Mouse (Mus musculus) forebrain, embryonic 12.5 days (tissue): ENCODE data around the gene Slc38a4. TPM values are rescaled to one million over a fixed set of nuclear protein-coding genes. Genes with fewer than 3 reads are reported as not detected.

ENCODE experiments used
- ATAC-seq: fragments of 200-750 bp; cut with Nextera tagmentation; 2 replicates; pipeline ENCODE4 v1.8.0; 2017; ENCODE audit warnings: moderate TSS enrichment; ENCODE audit not compliant: low FRiP score
- H3K27ac ChIP-seq: fragments of 300-500 bp; sonication (generic); 2 replicates; pipeline ENCODE4 v1.5.1; 2016; ENCODE audit warnings: mild to moderate bottlenecking
- H3K27me3 ChIP-seq: fragments of 300-500 bp; sonication (generic); 2 replicates; pipeline ENCODE4 v1.6.1; 2016; ENCODE audit warnings: mild to moderate bottlenecking
- H3K36me3 ChIP-seq: fragments of 300-500 bp; sonication (generic); replicated peaks from 2 replicates; pipeline ENCODE4 v1.6.1; 2016; ENCODE audit warnings: mild to moderate bottlenecking
- H3K4me1 ChIP-seq: fragments of 300-500 bp; sonication (generic); 2 replicates; pipeline ENCODE4 v1.6.1; 2016
- H3K4me2 ChIP-seq: fragments of 300-500 bp; sonication (generic); 2 replicates; pipeline ENCODE4 v1.6.1; 2016; ENCODE audit warnings: mild to moderate bottlenecking, moderate library complexity
- H3K4me3 ChIP-seq: fragments of 300-500 bp; sonication (generic); replicated peaks from 2 replicates; pipeline ENCODE4 v1.5.1; 2016; ENCODE audit warnings: mild to moderate bottlenecking
- H3K9ac ChIP-seq: fragments of 300-500 bp; sonication (generic); 2 replicates; pipeline ENCODE4 v1.6.1; 2016; ENCODE audit warnings: mild to moderate bottlenecking
- H3K9me3 ChIP-seq: fragments of 300-500 bp; sonication (generic); 2 replicates; pipeline ENCODE4 v1.6.1; 2016
- WGBS: fragments of 180-500 bp; shearing (Covaris S2); methylation state at CpG from one replicate; pipeline ENCODE4 v1.1.7; 2016; 5-methylcytosine and 5-hydroxymethylcytosine counted together
- polyA plus RNA-seq: library from polyadenylated mRNA; unstranded; fragments of >200 nt; fragmentation: Nextera tagmentation; extraction: Ambion mirVana; gene quantifications from 2 replicates; pipeline ENCODE4 v1.2.1, GENCODE M21; 2016

Gene Slc38a4
- polyA plus RNA-seq, 1 experiment from 2014 or later = 14.1 TPM

- no peak overlapping the region for H3K4me2 ChIP-seq
- WGBS = 86% methylated on average over 7 of the region's 7 CpGs
- no peaks in the 10 kb centered on the region for H3K27me3 ChIP-seq
- no peak overlapping the region for H3K4me3 ChIP-seq
- H3K9ac ChIP-seq = no peak overlapping the region
- no peaks in the 10 kb centered on the region for H3K9me3 ChIP-seq
- ATAC-seq = no peak
- no peaks in the 10 kb centered on the region for H3K36me3 ChIP-seq
- no peaks in the 10 kb centered on the region; the same call in 1 of the 2 replicates for H3K4me1 ChIP-seq
- H3K27ac ChIP-seq = no peak overlapping the region
These were observed 51.3 kb downstream of the Slc38a4 start for GRCm38 (mm10) chr15:97004525-97004867.

GRCm38 (mm10) chr15:97003851-97004524 is 51.8 kb downstream of the Slc38a4 start:
- 69% methylated on average over 10 of the region's 10 CpGs for WGBS
- Histone ChIP-seq H3K36me3 (no peaks in the 10 kb centered on the region), H3K4me2 (no peak overlapping the region), H3K27ac (no peak overlapping the region), H3K9ac (no peak overlapping the region), H3K4me1 (no peaks in the 10 kb centered on the region; the same call in 1 of the 2 replicates), H3K27me3 (no peaks in the 10 kb centered on the region), H3K4me3 (no peak overlapping the region), H3K9me3 (no peaks in the 10 kb centered on the region)
- ATAC-seq = no peak

DNA sequence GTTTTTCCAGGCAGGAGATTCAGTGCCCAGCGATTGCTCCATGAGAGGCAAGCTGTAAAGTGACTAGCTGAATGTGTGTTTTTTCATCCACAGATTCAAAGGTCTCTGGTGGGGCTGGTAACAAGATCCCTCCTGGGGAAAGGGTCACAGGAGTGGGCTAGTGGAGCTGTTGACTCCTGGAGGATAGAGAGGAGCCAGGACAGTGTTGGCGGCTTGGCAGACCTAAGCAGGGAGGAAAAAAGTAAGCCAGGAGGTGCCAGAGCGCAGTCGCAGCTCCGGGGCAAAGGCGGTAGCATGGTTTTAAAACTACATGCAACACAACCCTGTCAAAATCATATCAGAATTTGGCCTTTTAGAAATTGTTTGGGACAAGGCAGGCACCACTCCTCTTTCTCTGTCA is 52.6 kb downstream of the Slc38a4 start:
- WGBS = 62% methylated on average over 6 of the region's 6 CpGs

DNA sequence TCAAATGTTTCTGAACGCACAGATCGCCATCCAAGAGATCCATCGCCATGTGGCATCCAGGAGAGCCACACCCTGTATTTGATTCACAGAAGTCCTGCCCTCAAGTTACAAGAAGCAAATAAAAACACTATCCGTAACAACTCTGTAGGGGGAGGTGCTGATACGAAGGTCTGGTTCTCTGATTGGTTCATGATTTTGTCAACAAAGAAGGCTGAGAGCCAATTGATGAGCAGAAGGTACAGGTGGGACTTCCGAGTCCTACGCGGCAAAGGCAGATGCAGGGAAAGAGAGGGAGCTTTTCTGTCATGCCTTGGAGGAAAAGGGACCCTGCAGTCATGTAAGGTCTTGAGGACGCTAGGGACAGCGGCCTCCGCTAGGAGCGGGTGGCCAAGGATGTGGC is 53.0 kb downstream of the Slc38a4 start:
- H3K4me2 ChIP-seq = peak overlapping the region; percentile 36
- H3K9me3 ChIP-seq = no peaks in the 10 kb centered on the region
- no peaks in the 10 kb centered on the region for H3K27me3 ChIP-seq
- H3K4me1 ChIP-seq = no peaks in the 10 kb centered on the region; the same call in 1 of the 2 replicates
- H3K27ac ChIP-seq = no peak overlapping the region
- no peak for ATAC-seq
- 66% methylated on average over 12 of the region's 12 CpGs for WGBS
- H3K4me3 ChIP-seq = peak overlapping the region; percentile 21
- H3K9ac ChIP-seq = no peak overlapping the region
- H3K36me3 ChIP-seq = no peaks in the 10 kb centered on the region

More for the DNA sequence above, 52.6 kb downstream of the Slc38a4 start:
- no peaks in the 10 kb centered on the region for H3K9me3 ChIP-seq
- no peak overlapping the region for H3K9ac ChIP-seq
- no peaks in the 10 kb centered on the region for H3K36me3 ChIP-seq
- H3K4me3 ChIP-seq = peak overlapping the region; percentile 21
- H3K4me2 ChIP-seq = peak overlapping the region; percentile 36
- no peak overlapping the region for H3K27ac ChIP-seq
- H3K4me1 ChIP-seq = no peaks in the 10 kb centered on the region; the same call in 1 of the 2 replicates
- ATAC-seq = no peak
- no peaks in the 10 kb centered on the region for H3K27me3 ChIP-seq

- H3K27me3 ChIP-seq = no peaks in the 10 kb centered on the region
- H3K9me3 ChIP-seq = no peaks in the 10 kb centered on the region
- WGBS = 89% methylated on average over 7 of the region's 7 CpGs
- ATAC-seq = no peak
- no peak overlapping the region for H3K4me2 ChIP-seq
- no peak overlapping the region for H3K4me3 ChIP-seq
- H3K36me3 ChIP-seq = no peaks in the 10 kb centered on the region
- H3K4me1 ChIP-seq = no peaks in the 10 kb centered on the region; the same call in 1 of the 2 replicates
- H3K9ac ChIP-seq = no peak overlapping the region
- H3K27ac ChIP-seq = no peak overlapping the region
These were observed 53.9 kb downstream of the Slc38a4 start for GRCm38 (mm10) chr15:97001886-97002285.

DNA sequence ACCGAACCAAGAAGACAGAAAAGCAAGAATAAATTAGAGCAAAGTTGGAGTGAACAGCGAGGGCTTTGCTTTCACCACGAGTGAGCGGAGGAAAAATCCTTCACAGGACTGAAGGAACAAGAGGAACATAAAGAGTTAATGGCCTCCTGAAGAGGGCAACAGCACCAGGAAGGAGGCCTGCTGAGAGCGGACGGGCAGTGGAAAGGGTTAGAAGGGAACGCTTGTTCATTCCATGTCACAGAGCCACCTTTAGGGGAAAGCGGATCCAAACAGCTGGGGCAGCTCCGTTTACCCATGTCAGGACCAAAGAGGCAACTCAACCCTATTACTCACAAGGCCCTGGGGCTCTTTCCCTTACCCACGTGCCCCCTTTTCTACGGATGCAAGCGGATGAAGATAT is 54.3 kb downstream of the Slc38a4 start:
- Histone ChIP-seq H3K4me1 (no peaks in the 10 kb centered on the region; the same call in 1 of the 2 replicates), H3K27me3 (no peaks in the 10 kb centered on the region), H3K9ac (no peak overlapping the region), H3K4me2 (no peak overlapping the region), H3K4me3 (no peak overlapping the region), H3K9me3 (no peaks in the 10 kb centered on the region), H3K36me3 (no peaks in the 10 kb centered on the region), H3K27ac (no peak overlapping the region)
- 71% methylated on average over 12 of the region's 12 CpGs for WGBS
- ATAC-seq = no peak

DNA sequence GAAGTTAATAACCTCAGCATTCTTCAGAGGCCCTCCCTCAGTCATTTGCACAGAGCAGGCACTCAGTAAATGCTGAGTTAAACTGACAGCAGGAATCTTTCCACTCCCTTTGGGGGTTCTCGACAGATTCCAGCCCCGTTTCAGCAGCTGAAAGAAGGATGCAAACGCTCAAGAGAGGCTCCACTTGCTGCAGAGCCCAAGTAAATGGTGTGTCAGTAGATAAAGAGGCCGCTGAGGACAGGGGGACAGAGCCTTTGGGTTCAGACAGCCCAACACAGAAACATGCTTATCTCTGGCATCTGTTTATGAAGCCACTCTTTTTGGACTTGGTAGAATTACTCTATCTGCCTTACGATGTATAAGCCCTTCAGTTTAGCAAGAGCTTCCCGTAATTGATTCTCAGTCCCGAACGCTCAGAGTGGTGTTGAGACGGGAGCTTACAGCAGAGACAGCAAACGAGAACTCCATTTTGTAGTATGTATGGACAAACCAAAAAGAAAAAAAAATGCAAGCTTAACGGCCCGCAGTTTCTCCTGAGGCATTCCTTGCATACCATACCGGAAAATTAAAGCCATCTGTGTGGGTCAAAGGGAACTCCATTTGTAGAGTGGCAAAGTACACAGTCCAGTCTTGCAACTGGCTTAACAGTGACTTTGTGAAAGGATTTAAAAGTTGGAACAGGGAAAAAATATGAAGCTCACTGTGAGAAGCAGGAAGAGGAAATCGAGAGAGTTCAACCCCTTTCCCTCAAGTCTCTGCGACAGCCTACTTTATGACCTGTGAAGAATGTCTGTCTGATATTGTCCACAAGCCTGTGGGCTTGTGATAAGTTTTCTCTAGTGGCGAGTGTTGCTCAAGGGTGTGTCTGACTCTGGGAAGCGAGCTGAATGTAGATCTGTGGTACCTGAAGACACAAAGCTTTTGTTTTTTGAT is 55.2 kb downstream of the Slc38a4 start:
- 70% methylated on average over 17 of the region's 17 CpGs for WGBS
- no peaks in the 10 kb centered on the region for H3K9me3 ChIP-seq
- no peaks in the 10 kb centered on the region for H3K36me3 ChIP-seq
- no peak overlapping the region for H3K4me3 ChIP-seq
- no peak overlapping the region for H3K4me2 ChIP-seq
- no peaks in the 10 kb centered on the region; the same call in 1 of the 2 replicates for H3K4me1 ChIP-seq
- H3K27ac ChIP-seq = peak overlapping the region; percentile 19; the same call in 1 of the 2 replicates
- no peaks in the 10 kb centered on the region for H3K27me3 ChIP-seq
- no peak overlapping the region for H3K9ac ChIP-seq
- ATAC-seq = no peak

- ATAC-seq = no peak
- WGBS = 81% methylated on average over 12 of the region's 12 CpGs
- Histone ChIP-seq H3K36me3 (no peaks in the 10 kb centered on the region), H3K4me1 (no peaks in the 10 kb centered on the region; the same call in 1 of the 2 replicates), H3K27ac (no peak overlapping the region), H3K9ac (no peak overlapping the region), H3K9me3 (no peaks in the 10 kb centered on the region), H3K4me2 (no peak overlapping the region), H3K4me3 (no peak overlapping the region), H3K27me3 (no peaks in the 10 kb centered on the region)
These were observed 56.4 kb downstream of the Slc38a4 start for GRCm38 (mm10) chr15:96999401-96999800.

- H3K4me2 ChIP-seq = no peak overlapping the region
- WGBS = 51% methylated on average over 8 of the region's 8 CpGs
- no peaks in the 10 kb centered on the region for H3K4me1 ChIP-seq
- no peak overlapping the region for H3K9ac ChIP-seq
- no peaks in the 10 kb centered on the region for H3K9me3 ChIP-seq
- H3K36me3 ChIP-seq = no peaks in the 10 kb centered on the region
- H3K4me3 ChIP-seq = no peak overlapping the region
- H3K27me3 ChIP-seq = no peaks in the 10 kb centered on the region
- ATAC-seq = no peak
- H3K27ac ChIP-seq = no peak overlapping the region
These were observed 70.1 kb downstream of the Slc38a4 start for GRCm38 (mm10) chr15:96985618-96986017.

DNA sequence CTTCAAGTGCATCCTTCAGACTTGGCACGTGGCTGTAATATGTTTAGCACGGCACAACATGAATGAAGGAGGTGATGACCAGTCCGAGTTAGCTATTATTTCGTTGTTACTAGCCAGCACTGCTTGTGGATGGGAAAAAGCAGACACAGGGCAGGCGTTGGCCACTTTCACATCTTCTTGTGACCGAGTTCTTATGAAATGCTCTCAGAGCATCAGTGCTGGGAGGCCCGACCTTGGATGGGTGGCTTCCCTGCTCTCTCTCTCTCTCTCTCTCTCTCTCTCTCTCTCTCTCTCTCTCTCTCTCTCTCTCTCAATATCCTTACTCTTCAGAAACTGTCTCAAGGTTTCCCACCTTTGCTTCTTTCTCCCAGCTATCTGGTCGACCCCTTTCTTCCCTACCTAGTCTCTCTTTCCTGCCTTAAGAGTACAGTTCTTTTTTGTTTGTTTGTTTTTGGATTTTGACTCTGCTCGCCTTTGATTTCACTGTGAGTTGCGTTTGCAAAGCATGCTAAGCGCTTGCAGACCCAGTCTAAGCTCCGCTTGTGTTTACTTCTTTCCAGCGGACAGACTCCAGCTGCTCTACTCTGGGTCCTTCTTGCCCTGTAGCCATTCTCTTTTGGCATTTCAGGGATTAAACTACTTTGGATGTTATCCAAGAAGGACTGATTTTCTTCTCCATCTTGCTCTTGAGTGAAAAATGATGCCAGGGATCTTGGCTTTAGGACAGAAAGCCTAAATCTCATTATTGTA is 72.0 kb downstream of the Slc38a4 start:
- Histone ChIP-seq H3K4me1 (no peaks in the 10 kb centered on the region), H3K9me3 (no peaks in the 10 kb centered on the region), H3K9ac (no peak overlapping the region), H3K4me3 (no peak overlapping the region), H3K27ac (no peak overlapping the region), H3K4me2 (no peak overlapping the region), H3K27me3 (no peaks in the 10 kb centered on the region), H3K36me3 (no peaks in the 10 kb centered on the region)
- ATAC-seq = no peak
- WGBS = 87% methylated on average over 13 of the region's 13 CpGs

DNA sequence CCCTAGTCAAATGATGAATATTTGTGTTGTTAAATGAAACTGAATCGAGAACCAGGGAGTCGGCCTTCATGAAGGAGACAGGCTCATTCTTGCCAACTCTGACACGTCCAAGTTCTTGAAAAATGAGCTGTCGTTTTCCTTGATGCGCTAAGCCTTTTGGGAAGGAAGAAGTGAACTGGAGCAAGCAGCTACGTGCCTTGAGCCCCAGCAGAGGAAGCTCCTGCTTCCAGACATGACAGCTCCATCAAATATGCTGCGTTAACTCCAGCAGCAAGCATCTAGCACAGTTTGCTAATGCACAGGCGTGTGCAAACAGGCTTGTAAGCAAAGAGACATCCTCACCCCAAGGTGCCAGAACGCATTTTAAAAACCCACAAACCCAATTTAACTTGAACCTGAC is 80.6 kb downstream of the Slc38a4 start:
- ATAC-seq = no peak

DNA sequence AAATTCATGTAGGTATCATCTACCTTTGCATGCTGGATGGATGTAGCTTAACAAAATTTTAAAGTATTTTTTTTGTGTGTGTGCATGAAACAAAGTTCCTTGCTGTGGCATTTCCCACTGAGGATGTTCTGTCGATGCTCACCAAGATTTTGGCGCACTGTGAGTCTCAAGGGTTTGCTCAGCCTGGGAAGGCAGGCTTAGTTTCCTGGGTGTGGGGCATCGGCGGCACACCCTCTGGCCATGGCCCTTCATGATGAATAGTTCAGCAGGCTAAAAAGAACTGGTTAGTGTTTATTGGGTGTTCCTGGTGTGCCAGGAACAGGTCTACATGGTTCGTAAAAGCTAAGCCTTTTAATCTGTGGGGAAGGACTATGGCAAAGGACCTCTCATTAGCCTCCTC is 81.6 kb downstream of the Slc38a4 start:
- Histone ChIP-seq H3K9ac (no peak overlapping the region), H3K36me3 (no peaks in the 10 kb centered on the region), H3K4me1 (no peaks in the 10 kb centered on the region), H3K4me3 (no peak overlapping the region), H3K27ac (no peak overlapping the region), H3K9me3 (no peaks in the 10 kb centered on the region), H3K27me3 (no peaks in the 10 kb centered on the region), H3K4me2 (no peak overlapping the region)
- ATAC-seq = no peak
- WGBS = 87% methylated on average over 5 of the region's 5 CpGs

More for the DNA sequence above, 80.6 kb downstream of the Slc38a4 start:
- Histone ChIP-seq H3K4me2 (no peak overlapping the region), H3K27ac (no peak overlapping the region), H3K4me3 (no peak overlapping the region), H3K9ac (no peak overlapping the region), H3K9me3 (no peaks in the 10 kb centered on the region), H3K27me3 (no peaks in the 10 kb centered on the region), H3K4me1 (no peaks in the 10 kb centered on the region), H3K36me3 (no peaks in the 10 kb centered on the region)
- WGBS = 82% methylated on average over 9 of the region's 9 CpGs
